Mouse (Mus musculus): ENCODE results near the gene Pcdh15. TPM values are rescaled to one million over a fixed set of nuclear protein-coding genes. Genes with fewer than 3 reads are reported as not detected.

Pcdh15 gene
- polyA plus RNA-seq, 1 experiment from 2014 or later: 1.3 TPM

GRCm38 (mm10) chr10:73280438-73280837, 181.3 kb downstream of the Pcdh15 start:
- no peaks in the 10 kb centered on the region for H3K36me3 ChIP-seq (ENCODE audit: control insufficient read depth, insufficient read depth, low read length)
- H3K27ac ChIP-seq (ENCODE audit: low read depth, low read length): no peak overlapping the region
- H3K9ac ChIP-seq (ENCODE audit: low read depth, low read length): no peak overlapping the region
- WGBS: 83% methylated on average over 4 of the region's 4 CpGs
- H3K9me3 ChIP-seq (ENCODE audit: control insufficient read depth, low read length): no peaks in the 10 kb centered on the region
- H3K4me2 ChIP-seq: no peak overlapping the region
- H3K4me1 ChIP-seq (replicated peaks; ENCODE audit: control insufficient read depth, insufficient read depth, low read length): no peaks in the 10 kb centered on the region
- H3K4me3 ChIP-seq (ENCODE audit: low read depth, low read length): no peak overlapping the region
- no peak for DNase-seq (ENCODE audit: low spot score)
- H3K27me3 ChIP-seq (replicated peaks; ENCODE audit: control insufficient read depth, insufficient read depth, low read length): no peaks in the 10 kb centered on the region
- ATAC-seq (replicated peaks; ENCODE audit: low FRiP score): no peak

GRCm38 (mm10) chr10:73296456-73296855, 197.3 kb downstream of the Pcdh15 start:
- DNase-seq (ENCODE audit: low spot score) (no peak), ATAC-seq (replicated peaks; ENCODE audit: low FRiP score) (no peak)
- H3K4me2 ChIP-seq: no peak overlapping the region
- H3K9ac ChIP-seq (ENCODE audit: low read depth, low read length): no peak overlapping the region
- H3K36me3 ChIP-seq (ENCODE audit: control insufficient read depth, insufficient read depth, low read length): no peaks in the 10 kb centered on the region
- 58% methylated on average over 5 of the region's 5 CpGs for WGBS
- H3K9me3 ChIP-seq (ENCODE audit: control insufficient read depth, low read length): no peaks in the 10 kb centered on the region
- H3K4me1 ChIP-seq (replicated peaks; ENCODE audit: control insufficient read depth, insufficient read depth, low read length): no peaks in the 10 kb centered on the region
- H3K27ac ChIP-seq (ENCODE audit: low read depth, low read length): no peak overlapping the region
- H3K4me3 ChIP-seq (ENCODE audit: low read depth, low read length): no peak overlapping the region
- no peaks in the 10 kb centered on the region for H3K27me3 ChIP-seq (replicated peaks; ENCODE audit: control insufficient read depth, insufficient read depth, low read length)

- Histone ChIP-seq H3K4me3 (ENCODE audit: low read depth, low read length) (no peak overlapping the region), H3K27ac (ENCODE audit: low read depth, low read length) (no peak overlapping the region), H3K27me3 (replicated peaks; ENCODE audit: control insufficient read depth, insufficient read depth, low read length) (no peaks in the 10 kb centered on the region), H3K4me2 (no peak overlapping the region), H3K9ac (ENCODE audit: low read depth, low read length) (no peak overlapping the region), H3K9me3 (ENCODE audit: control insufficient read depth, low read length) (no peaks in the 10 kb centered on the region), H3K36me3 (ENCODE audit: control insufficient read depth, insufficient read depth, low read length) (no peaks in the 10 kb centered on the region), H3K4me1 (replicated peaks; ENCODE audit: control insufficient read depth, insufficient read depth, low read length) (no peaks in the 10 kb centered on the region)
- ATAC-seq (replicated peaks; ENCODE audit: low FRiP score) (no peak), DNase-seq (ENCODE audit: low spot score) (no peak)
- 77% methylated on average over 8 of the region's 8 CpGs for WGBS
Observed at GRCm38 (mm10) chr10:73301951-73302350, 202.8 kb downstream of the Pcdh15 start.

GRCm38 (mm10) chr10:73306677-73307076, 207.5 kb downstream of the Pcdh15 start:
- no peak for ATAC-seq (replicated peaks; ENCODE audit: low FRiP score)
- H3K27ac ChIP-seq (ENCODE audit: low read depth, low read length): no peak overlapping the region

GRCm38 (mm10) chr10:73326861-73327260, 227.7 kb downstream of the Pcdh15 start:
- H3K4me2 ChIP-seq: no peak overlapping the region
- WGBS: 78% methylated on average over 7 of the region's 7 CpGs
- no peak overlapping the region for H3K27ac ChIP-seq (ENCODE audit: low read depth, low read length)
- H3K9ac ChIP-seq (ENCODE audit: low read depth, low read length): no peak overlapping the region
- no peaks in the 10 kb centered on the region for H3K9me3 ChIP-seq (ENCODE audit: control insufficient read depth, low read length)
- no peaks in the 10 kb centered on the region for H3K4me1 ChIP-seq (replicated peaks; ENCODE audit: control insufficient read depth, insufficient read depth, low read length)
- DNase-seq (ENCODE audit: low spot score) (no peak), ATAC-seq (replicated peaks; ENCODE audit: low FRiP score) (no peak)
- no peaks in the 10 kb centered on the region for H3K27me3 ChIP-seq (replicated peaks; ENCODE audit: control insufficient read depth, insufficient read depth, low read length)
- H3K36me3 ChIP-seq (ENCODE audit: control insufficient read depth, insufficient read depth, low read length): no peaks in the 10 kb centered on the region
- no peak overlapping the region for H3K4me3 ChIP-seq (ENCODE audit: low read depth, low read length)

More at GRCm38 (mm10) chr10:73306677-73307076, 207.5 kb downstream of the Pcdh15 start:
- no peak for DNase-seq (ENCODE audit: low spot score)
- Histone ChIP-seq H3K4me2 (no peak overlapping the region), H3K4me1 (replicated peaks; ENCODE audit: control insufficient read depth, insufficient read depth, low read length) (no peaks in the 10 kb centered on the region), H3K9me3 (ENCODE audit: control insufficient read depth, low read length) (no peaks in the 10 kb centered on the region), H3K27me3 (replicated peaks; ENCODE audit: control insufficient read depth, insufficient read depth, low read length) (no peaks in the 10 kb centered on the region), H3K36me3 (ENCODE audit: control insufficient read depth, insufficient read depth, low read length) (no peaks in the 10 kb centered on the region), H3K4me3 (ENCODE audit: low read depth, low read length) (no peak overlapping the region), H3K9ac (ENCODE audit: low read depth, low read length) (no peak overlapping the region)
- 89% methylated on average over 1 of the region's 1 CpGs for whole genome bisulfite sequencing

GRCm38 (mm10) chr10:73333426-73333825, 234.3 kb downstream of the Pcdh15 start:
- 75% methylated on average over 1 of the region's 1 CpGs for WGBS
- Histone ChIP-seq H3K4me3 (ENCODE audit: low read depth, low read length) (no peak overlapping the region), H3K36me3 (ENCODE audit: control insufficient read depth, insufficient read depth, low read length) (no peaks in the 10 kb centered on the region), H3K27me3 (replicated peaks; ENCODE audit: control insufficient read depth, insufficient read depth, low read length) (no peaks in the 10 kb centered on the region), H3K9me3 (ENCODE audit: control insufficient read depth, low read length) (no peaks in the 10 kb centered on the region), H3K4me1 (replicated peaks; ENCODE audit: control insufficient read depth, insufficient read depth, low read length) (no peaks in the 10 kb centered on the region), H3K9ac (ENCODE audit: low read depth, low read length) (no peak overlapping the region), H3K27ac (ENCODE audit: low read depth, low read length) (no peak overlapping the region), H3K4me2 (no peak overlapping the region)
- ATAC-seq (replicated peaks; ENCODE audit: low FRiP score) (no peak), DNase-seq (ENCODE audit: low spot score) (no peak)

GRCm38 (mm10) chr10:73379001-73379400, 279.9 kb downstream of the Pcdh15 start:
- no peak overlapping the region for H3K4me3 ChIP-seq (ENCODE audit: low read depth, low read length)
- H3K9ac ChIP-seq (ENCODE audit: low read depth, low read length): no peak overlapping the region
- WGBS: 72% methylated on average over 2 of the region's 2 CpGs
- H3K9me3 ChIP-seq (ENCODE audit: control insufficient read depth, low read length): no peaks in the 10 kb centered on the region
- H3K27ac ChIP-seq (ENCODE audit: low read depth, low read length): no peak overlapping the region
- DNase-seq (ENCODE audit: low spot score) (no peak), ATAC-seq (replicated peaks; ENCODE audit: low FRiP score) (no peak)
- no peaks in the 10 kb centered on the region for H3K36me3 ChIP-seq (ENCODE audit: control insufficient read depth, insufficient read depth, low read length)
- H3K27me3 ChIP-seq (replicated peaks; ENCODE audit: control insufficient read depth, insufficient read depth, low read length): no peaks in the 10 kb centered on the region
- no peak overlapping the region for H3K4me2 ChIP-seq
- H3K4me1 ChIP-seq (replicated peaks; ENCODE audit: control insufficient read depth, insufficient read depth, low read length): no peaks in the 10 kb centered on the region

GRCm38 (mm10) chr10:73384003-73384402, 284.9 kb downstream of the Pcdh15 start:
- no peaks in the 10 kb centered on the region for H3K4me1 ChIP-seq (replicated peaks; ENCODE audit: control insufficient read depth, insufficient read depth, low read length)
- no peak overlapping the region for H3K9ac ChIP-seq (ENCODE audit: low read depth, low read length)
- H3K4me2 ChIP-seq: no peak overlapping the region
- ATAC-seq (replicated peaks; ENCODE audit: low FRiP score) (no peak), DNase-seq (ENCODE audit: low spot score) (no peak)
- H3K9me3 ChIP-seq (ENCODE audit: control insufficient read depth, low read length): no peaks in the 10 kb centered on the region
- no peak overlapping the region for H3K4me3 ChIP-seq (ENCODE audit: low read depth, low read length)
- no peaks in the 10 kb centered on the region for H3K27me3 ChIP-seq (replicated peaks; ENCODE audit: control insufficient read depth, insufficient read depth, low read length)
- H3K36me3 ChIP-seq (ENCODE audit: control insufficient read depth, insufficient read depth, low read length): no peaks in the 10 kb centered on the region
- H3K27ac ChIP-seq (ENCODE audit: low read depth, low read length): no peak overlapping the region
- WGBS: 89% methylated on average over 2 of the region's 2 CpGs

GRCm38 (mm10) chr10:73400426-73400825, 301.3 kb downstream of the Pcdh15 start:
- H3K9me3 ChIP-seq (ENCODE audit: control insufficient read depth, low read length): no peaks in the 10 kb centered on the region
- no peak overlapping the region for H3K4me3 ChIP-seq (ENCODE audit: low read depth, low read length)
- no peak overlapping the region for H3K9ac ChIP-seq (ENCODE audit: low read depth, low read length)
- DNase-seq (ENCODE audit: low spot score) (no peak), ATAC-seq (replicated peaks; ENCODE audit: low FRiP score) (no peak)
- H3K4me2 ChIP-seq: no peak overlapping the region
- no peaks in the 10 kb centered on the region for H3K27me3 ChIP-seq (replicated peaks; ENCODE audit: control insufficient read depth, insufficient read depth, low read length)
- no peaks in the 10 kb centered on the region for H3K36me3 ChIP-seq (ENCODE audit: control insufficient read depth, insufficient read depth, low read length)
- 88% methylated on average over 1 of the region's 1 CpGs for WGBS
- H3K27ac ChIP-seq (ENCODE audit: low read depth, low read length): no peak overlapping the region
- H3K4me1 ChIP-seq (replicated peaks; ENCODE audit: control insufficient read depth, insufficient read depth, low read length): no peaks in the 10 kb centered on the region

Measured in liver, embryonic 11.5 days (tissue).